Mouse (Mus musculus) heart, postnatal 0 days (tissue): ENCODE measurements around the gene Dtnbp1.
A peak's percentile ranks its signal among the peaks of the same experiment; 100 is the strongest.

ENCODE experiments used
- CTCF ChIP-seq: IDR thresholded peaks from 2 replicates; pipeline ENCODE4 v1.5.1; 2016; ENCODE audit warnings: antibody characterized with exemption, control low read depth, low read depth
- EP300 ChIP-seq: IDR thresholded peaks from 2 replicates; pipeline ENCODE4 v1.6.1; 2016; ENCODE audit warnings: antibody characterized with exemption, low read depth

DNA sequence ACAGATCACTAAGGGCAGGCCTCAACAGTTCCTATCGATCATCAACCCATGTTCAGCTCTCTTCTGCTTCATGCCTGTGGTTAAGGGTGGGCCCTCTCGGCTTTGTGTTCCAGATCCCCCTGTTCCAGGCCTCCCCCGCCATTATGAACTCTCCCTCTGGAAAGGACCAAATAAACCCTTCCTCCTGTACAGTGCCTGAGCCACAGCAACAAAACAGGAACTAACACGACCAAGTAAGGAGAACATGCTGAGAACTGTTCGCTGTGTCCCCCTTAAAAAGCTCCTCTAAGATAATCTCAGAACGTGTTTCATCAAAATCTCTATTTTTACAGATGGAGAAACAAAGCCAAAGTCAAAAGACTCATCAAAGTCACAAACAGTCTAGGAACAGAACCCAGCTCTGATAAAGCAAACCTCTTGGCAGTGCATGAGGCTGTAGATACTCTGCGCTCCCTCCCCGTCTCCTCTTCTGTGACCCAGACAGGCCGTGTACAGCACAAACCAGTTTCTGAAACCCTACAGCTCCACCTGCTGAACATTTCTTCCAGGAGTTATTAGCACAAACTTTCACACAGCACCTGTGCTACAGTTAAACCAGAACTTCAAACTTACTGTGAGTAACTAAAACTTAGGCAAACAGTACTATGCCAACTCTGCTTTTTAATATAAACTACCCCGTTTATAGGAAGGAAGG, 49.4 kb downstream of the Dtnbp1 start:
- TF ChIP-seq CTCF (peak; percentile 58), EP300 (no peak)
